In the genomic region with DNA sequence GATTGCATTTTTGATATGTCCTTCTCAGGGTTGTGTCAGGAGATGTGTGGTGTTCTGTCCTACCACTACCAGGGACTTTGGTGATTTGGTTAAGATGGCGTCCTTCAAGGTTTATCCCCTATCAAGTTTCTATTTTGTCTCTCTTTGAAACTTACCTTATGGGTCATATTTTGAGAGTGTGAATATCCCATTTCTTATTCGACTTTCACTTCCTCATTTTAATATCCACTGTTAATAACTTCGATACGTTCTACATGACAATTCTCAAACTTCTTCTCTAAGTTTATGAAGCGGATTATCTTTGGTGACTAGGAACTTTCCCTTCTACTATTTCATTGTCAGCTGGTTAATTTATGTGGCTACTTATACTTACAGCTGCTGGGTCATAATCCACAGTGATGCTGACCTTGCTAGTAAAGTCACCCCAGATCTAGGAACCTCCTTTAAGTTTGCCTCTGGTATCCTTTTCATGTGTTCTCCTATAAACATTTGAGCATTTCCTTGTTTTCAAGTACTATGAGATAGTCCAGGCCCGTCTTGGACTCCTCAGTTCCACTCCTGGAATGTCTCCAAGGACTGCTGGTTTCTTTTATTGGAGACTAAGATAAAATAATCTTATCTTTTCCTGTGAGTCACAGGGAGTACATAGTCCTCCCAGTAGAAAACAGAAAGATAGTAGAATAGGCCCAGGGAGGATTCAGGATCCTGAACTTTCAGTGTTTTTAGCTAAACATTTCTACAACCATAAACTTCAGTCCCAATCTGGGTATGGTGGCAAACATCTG, we compare ENCODE assay signal across 9 mouse cellular contexts.
DNase-seq lines count a peak whose midpoint lies in the region.
"Had no signal": no experiment of that assay in that cellular context is flagged by ENCODE, and none has a peak within 500 bp of the region (broad histone marks: within the 10 kb centered on the region; RNA-seq: fewer than 3 reads in every experiment).

No protein-coding gene starts in this region.

- no peaks in the 10 kb centered on the region for H3K27me3 ChIP-seq in heart, embryonic 10.5 days (ENCODE audit: insufficient read depth, poor library complexity, severe bottlenecking)
- no peaks in the 10 kb centered on the region for H3K27me3 ChIP-seq in limb, embryonic 10.5 days (ENCODE audit: low read depth, poor library complexity, severe bottlenecking)

- no peaks in the 10 kb centered on the region for H3K9me3 ChIP-seq in heart, embryonic 10.5 days
- no peaks in the 10 kb centered on the region for H3K9me3 ChIP-seq in limb, embryonic 10.5 days (replicated peaks)
- H3K9me3 ChIP-seq: hindbrain, embryonic 10.5 days had no signal

- peak overlapping the region; percentile 62; the same call in 1 of the 2 replicates for H3K27ac ChIP-seq in heart, embryonic 10.5 days
- H3K27ac ChIP-seq in limb, embryonic 10.5 days, result peak overlapping the region; percentile 91
- H3K27ac ChIP-seq: hindbrain, embryonic 10.5 days had no signal

- 73% methylated on average over 6 of the region's 6 CpGs for WGBS in heart, embryonic 10.5 days
- WGBS in limb, embryonic 10.5 days, result 89% methylated on average over 6 of the region's 6 CpGs

- no peaks in the 10 kb centered on the region for H3K36me3 ChIP-seq in heart, embryonic 10.5 days
- no peaks in the 10 kb centered on the region for H3K36me3 ChIP-seq in limb, embryonic 10.5 days
- H3K36me3 ChIP-seq: hindbrain, embryonic 10.5 days had no signal

- peak; percentile 28 to 79 for DNase-seq in adrenal gland, adult (ENCODE audit: inconsistent age in 2 of 2, low spot score in 1 of 2)
- no peak for DNase-seq in adrenal gland, postnatal 25 days
- DNase-seq in 3T3-L1 (ENCODE audit: low read depth, low spot score), result peak; percentile 61
- DNase-seq in heart, embryonic 10.5 days (ENCODE audit: low spot score), result no peak
- DNase-seq in limb, embryonic 10.5 days (ENCODE audit: low spot score), result no peak
- DNase-seq in thymus, postnatal 25 days, result no peak
- DNase-seq in cerebellum, adult 18-20 months, result no peak
- DNase-seq in cerebellum, postnatal 25 days, result no peak

- H3K4me3 ChIP-seq in heart, embryonic 10.5 days, result no peak overlapping the region
- no peak overlapping the region for H3K4me3 ChIP-seq in limb, embryonic 10.5 days
- H3K4me3 ChIP-seq: hindbrain, embryonic 10.5 days had no signal

- H3K4me1 ChIP-seq in heart, embryonic 10.5 days, result peaks cover 40% of the 10 kb centered on the region
- peaks cover 83% of the 10 kb centered on the region for H3K4me1 ChIP-seq in limb, embryonic 10.5 days

Comparison
In these comparisons a context has a peak if more than half of its experiments do, and no peak if none do; other contexts are left out.
1. DNase-seq: peak in adrenal gland, adult (2 of 2) and 3T3-L1 (single experiment); none in adrenal gland, postnatal 25 days (single experiment), heart, embryonic 10.5 days (single experiment), limb, embryonic 10.5 days (single experiment), thymus, postnatal 25 days (single experiment), cerebellum, adult 18-20 months (0 of 2) and cerebellum, postnatal 25 days (0 of 2).